ENCODE assay signal across 8 mouse cellular contexts in genomic region chr11:5151247-5151630, GRCm38 (mm10). TPM values are rescaled to one million over a fixed set of nuclear protein-coding genes. Genes with fewer than 3 reads are reported as not detected.
A peak's percentile ranks its signal among the peaks of the same experiment; 100 is the strongest.
DNase-seq lines count a peak whose midpoint lies in the region; ATAC-seq and TF ChIP-seq lines count a peak whose summit lies in the region.

No protein-coding gene starts in this region.

- ATAC-seq in hindbrain, embryonic 15.5 days (ENCODE audit: low FRiP score, low read depth): no peak
- ATAC-seq in liver, embryonic 15.5 days (ENCODE audit: insufficient read depth): no peak

- H3K9ac ChIP-seq in ES-E14 (ENCODE audit: insufficient read depth, low read depth, low read length, poor library complexity, severe bottlenecking): peak overlapping the region; percentile 74
- no peak overlapping the region for H3K9ac ChIP-seq in hindbrain, embryonic 15.5 days
- no peak overlapping the region for H3K9ac ChIP-seq in liver, embryonic 15.5 days

- H3K4me1 ChIP-seq in ES-E14 (ENCODE audit: control insufficient read depth in 2 of 2, insufficient read depth in 2 of 2, low read length in 2 of 2, poor library complexity in 1 of 2): peaks cover 0 to 2% of the 10 kb centered on the region in 2 experiments; a peak in 1 of 4 replicates
- H3K4me1 ChIP-seq in hindbrain, embryonic 15.5 days (replicated peaks): peaks cover 40% of the 10 kb centered on the region
- peaks cover 30% of the 10 kb centered on the region for H3K4me1 ChIP-seq in liver, embryonic 15.5 days (replicated peaks)

- DNase-seq in gastrocnemius, postnatal 25 days: peak; percentile 40
- DNase-seq in gastrocnemius, adult 8-10 months (ENCODE audit: low spot score in 2 of 2): no peak
- no peak for DNase-seq in ES-E14 (ENCODE audit: low read depth, low spot score)
- DNase-seq in testis, postnatal 10 days (ENCODE audit: low spot score): no peak
- no peak for DNase-seq in cerebellum, adult 18-20 months
- no peak for DNase-seq in retina, embryonic 14.5 days (ENCODE audit: low spot score)

- no peaks in the 10 kb centered on the region; the same call in 1 of the 2 replicates for H3K27me3 ChIP-seq in hindbrain, embryonic 15.5 days
- H3K27me3 ChIP-seq in liver, embryonic 15.5 days: peaks cover 44% of the 10 kb centered on the region

- 8% methylated on average over 4 of the region's 4 CpGs for WGBS in hindbrain, embryonic 15.5 days
- 19% methylated on average over 4 of the region's 4 CpGs for WGBS in liver, embryonic 15.5 days (ENCODE audit: insufficient replicate concordance)

- in situ Hi-C loops in ES-E14 (cut with MboI; ENCODE audit: low sequenced_read_pairs in 2 of 2, unreplicated experiment in 2 of 2): no loop called here

- H3K27ac ChIP-seq in ES-E14 (ENCODE audit: insufficient read depth, low read depth, low read length, poor library complexity, severe bottlenecking): no peak overlapping the region
- H3K27ac ChIP-seq in hindbrain, embryonic 15.5 days (replicated peaks): no peak overlapping the region
- H3K27ac ChIP-seq in liver, embryonic 15.5 days (replicated peaks): no peak overlapping the region

- peak overlapping the region; percentile 84 for H3K4me2 ChIP-seq in hindbrain, embryonic 15.5 days
- H3K4me2 ChIP-seq in liver, embryonic 15.5 days: peak overlapping the region; percentile 74

- peak overlapping the region; percentile 75 to 80 for H3K4me3 ChIP-seq in ES-E14 (ENCODE audit: insufficient read depth in 1 of 2, low read depth in 1 of 2, low read length in 2 of 2, poor library complexity in 1 of 2, severe bottlenecking in 1 of 2)
- peak overlapping the region; percentile 49; the same call in 1 of the 2 replicates for H3K4me3 ChIP-seq in hindbrain, embryonic 15.5 days
- peak overlapping the region; percentile 49; the same call in 1 of the 2 replicates for H3K4me3 ChIP-seq in liver, embryonic 15.5 days (replicated peaks)

- no peaks in the 10 kb centered on the region for H3K36me3 ChIP-seq in ES-E14 (ENCODE audit: control insufficient read depth, insufficient read depth, low read length, poor library complexity, severe bottlenecking)
- no peaks in the 10 kb centered on the region for H3K36me3 ChIP-seq in hindbrain, embryonic 15.5 days
- no peaks in the 10 kb centered on the region for H3K36me3 ChIP-seq in liver, embryonic 15.5 days (replicated peaks)

- no peaks in the 10 kb centered on the region for H3K9me3 ChIP-seq in ES-E14 (ENCODE audit: control insufficient read depth, insufficient read depth, low read depth, low read length)
- no peaks in the 10 kb centered on the region for H3K9me3 ChIP-seq in hindbrain, embryonic 15.5 days
- H3K9me3 ChIP-seq in liver, embryonic 15.5 days (replicated peaks): no peaks in the 10 kb centered on the region

TF ChIP-seq in ES-E14, 5 proteins besides CTCF, POLR2A, EP300 and RAD21:
- TF ChIP-seq HCFC1 (IDR thresholded peaks at IDR 0.05; ENCODE audit: borderline replicate concordance, insufficient read depth, low read length) (no peak), ZNF384 (IDR thresholded peaks at IDR 0.05; ENCODE audit: low read depth, low read length) (no peak), CHD2 (IDR thresholded peaks at IDR 0.05; ENCODE audit: low read depth, low read length) (no peak), MAFK (IDR thresholded peaks at IDR 0.05; ENCODE audit: insufficient read depth, low read depth, low read length) (no peak), ZC3H11A (IDR thresholded peaks at IDR 0.05; ENCODE audit: borderline replicate concordance, low read depth, low read length) (no peak)
TF ChIP-seq in ES-E14: peak in this region for 0.

RNA-seq across cellular contexts. Expression of gene Emid1, which starts 0.8 kb away (rescaled TPM):
- total RNA-seq in gastrocnemius, postnatal 25 days (2021): 10 to 100 TPM in 1 of 2 experiments, 1 to 10 TPM in 1; 9.4 to 15.4 TPM
- total RNA-seq in gastrocnemius, adult 8-10 months (2022): 1 to 10 TPM; 5.5 to 9.6 (median 8.4) TPM
- 2.7 and 6.3 TPM in 2 replicates for total RNA-seq in ES-E14 (2012; rRNA removed)
- polyA plus RNA-seq in hindbrain, embryonic 15.5 days (2015; fragmentation: Nextera tagmentation; extraction: Ambion mirVana): 16.0 and 17.1 TPM in 2 replicates
- polyA plus RNA-seq in liver, embryonic 15.5 days (2015; fragmentation: Nextera tagmentation; extraction: Ambion mirVana): 3.5 and 3.7 TPM in 2 replicates

RNA-seq across cellular contexts. Expression of gene Ewsr1, which starts 52.2 kb away (rescaled TPM):
- 10 to 100 TPM; 69.3 to 82.6 TPM for total RNA-seq in gastrocnemius, postnatal 25 days (2021)
- 10 to 100 TPM; 55.1 to 68.1 (median 64.3) TPM for total RNA-seq in gastrocnemius, adult 8-10 months (2022)
- 396 and 421 TPM in 2 replicates for total RNA-seq in ES-E14 (2012; rRNA removed)
- 564 and 566 TPM in 2 replicates for polyA plus RNA-seq in hindbrain, embryonic 15.5 days (2015; fragmentation: Nextera tagmentation; extraction: Ambion mirVana)
- polyA plus RNA-seq in liver, embryonic 15.5 days (2015; fragmentation: Nextera tagmentation; extraction: Ambion mirVana): 255 and 279 TPM in 2 replicates

RNA-seq across cellular contexts. Expression of gene Rhbdd3, which starts 52.5 kb away (rescaled TPM):
- 10 to 100 TPM; 19.3 to 24.1 TPM for total RNA-seq in gastrocnemius, postnatal 25 days (2021)
- total RNA-seq in gastrocnemius, adult 8-10 months (2022): 10 to 100 TPM; 33.1 to 43.7 (median 34.2) TPM
- 33.9 and 40.5 TPM in 2 replicates for total RNA-seq in ES-E14 (2012; rRNA removed)
- polyA plus RNA-seq in hindbrain, embryonic 15.5 days (2015; fragmentation: Nextera tagmentation; extraction: Ambion mirVana): 44.3 and 44.4 TPM in 2 replicates
- polyA plus RNA-seq in liver, embryonic 15.5 days (2015; fragmentation: Nextera tagmentation; extraction: Ambion mirVana): 12.0 and 13.4 TPM in 2 replicates
